ENCODE assay signal across 12 mouse cellular contexts in the genomic region with DNA sequence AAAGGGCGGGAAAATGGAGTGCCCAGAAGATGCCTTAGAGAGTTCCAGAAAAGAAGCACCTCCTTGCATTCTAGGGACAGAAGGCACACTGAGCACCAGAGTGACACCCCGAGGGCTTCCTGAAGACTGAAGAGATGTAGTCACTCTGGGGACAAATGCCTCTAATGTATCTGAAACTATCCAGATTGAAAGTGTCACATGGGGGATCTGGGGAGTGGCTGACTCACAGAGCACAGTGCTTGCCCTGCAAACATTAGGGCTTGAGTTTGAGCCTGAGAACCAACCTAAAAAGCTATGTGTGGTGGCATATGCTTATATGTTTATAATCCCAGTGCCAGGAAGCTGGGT. TPM values are rescaled to one million over a fixed set of nuclear protein-coding genes. Genes with fewer than 3 reads are reported as not detected.
DNase-seq lines count a peak whose midpoint lies in the region; ATAC-seq and TF ChIP-seq lines count a peak whose summit lies in the region.
"Had no signal": no experiment of that assay in that cellular context is flagged by ENCODE, and none has a peak within 500 bp of the region (broad histone marks: within the 10 kb centered on the region; RNA-seq: fewer than 3 reads in every experiment).

No protein-coding gene starts in this region.

- ATAC-seq in heart, embryonic 16.5 days (replicated peaks; ENCODE audit: extremely low read depth, insufficient read depth, low FRiP score), result no peak
- no peak for ATAC-seq in stomach, embryonic 15.5 days (ENCODE audit: insufficient read depth, low FRiP score, low read depth)
- no peak for ATAC-seq in stomach, postnatal 0 days (ENCODE audit: low FRiP score, low TSS enrichment)
- peak; percentile 36 for ATAC-seq in inflammation-experienced regulatory T-cells, adult 6 months
- ATAC-seq in hindbrain, embryonic 12.5 days (ENCODE audit: low FRiP score), result no peak
- ATAC-seq: forebrain, embryonic 13.5 days had no signal

- 69% methylated on average over 2 of the region's 2 CpGs for WGBS in heart, embryonic 16.5 days
- 61% methylated on average over 2 of the region's 2 CpGs for WGBS in stomach, embryonic 15.5 days
- 54% methylated on average over 2 of the region's 2 CpGs for WGBS in stomach, postnatal 0 days
- 81% methylated on average over 2 of the region's 2 CpGs for WGBS in hindbrain, embryonic 12.5 days

- TF ChIP-seq CTCF in stomach, postnatal 0 days (IDR thresholded peaks at IDR 0.05; ENCODE audit: low read depth), result no peak

- H3K9ac ChIP-seq in heart, embryonic 16.5 days (ENCODE audit: low read length), result no peak overlapping the region
- H3K9ac ChIP-seq in stomach, embryonic 15.5 days, result no peak overlapping the region
- no peak overlapping the region for H3K9ac ChIP-seq in stomach, postnatal 0 days (ENCODE audit: low read length)
- no peak overlapping the region for H3K9ac ChIP-seq in hindbrain, embryonic 12.5 days
- H3K9ac ChIP-seq: forebrain, embryonic 13.5 days; heart, embryonic 15.5 days; lung, embryonic 14.5 days had no signal

- no peak for TF ChIP-seq EP300 in stomach, postnatal 0 days (optimal IDR thresholded peaks at IDR 0.05)

- peak overlapping the region; percentile 37; the same call in 1 of the 2 replicates for H3K27ac ChIP-seq in heart, embryonic 16.5 days (ENCODE audit: low read length)
- H3K27ac ChIP-seq in stomach, embryonic 15.5 days, result 0 out of 2 replicates have a peak overlapping the region, but pooled peaks have one; percentile 11
- no peak overlapping the region for H3K27ac ChIP-seq in stomach, postnatal 0 days (replicated peaks)
- H3K27ac ChIP-seq in hindbrain, embryonic 12.5 days, result no peak overlapping the region
- H3K27ac ChIP-seq: forebrain, embryonic 13.5 days; heart, embryonic 15.5 days had no signal

- H3K4me1 ChIP-seq in heart, embryonic 16.5 days (ENCODE audit: control insufficient read depth, insufficient read depth, low read length), result peaks cover 6% of the 10 kb centered on the region
- 0 out of 2 replicates have a peak, but pooled peaks cover 3% of the 10 kb centered on the region for H3K4me1 ChIP-seq in stomach, embryonic 15.5 days
- no peaks in the 10 kb centered on the region; the same call in 1 of the 2 replicates for H3K4me1 ChIP-seq in stomach, postnatal 0 days (replicated peaks; ENCODE audit: control insufficient read depth, insufficient read depth)
- peaks cover 3% of the 10 kb centered on the region; the same call in 1 of the 2 replicates for H3K4me1 ChIP-seq in hindbrain, embryonic 12.5 days
- H3K4me1 ChIP-seq: forebrain, embryonic 13.5 days had no signal

- no peak overlapping the region for H3K4me2 ChIP-seq in heart, embryonic 16.5 days (ENCODE audit: low read depth, low read length)
- H3K4me2 ChIP-seq in stomach, embryonic 15.5 days, result no peak overlapping the region
- H3K4me2 ChIP-seq in stomach, postnatal 0 days (replicated peaks; ENCODE audit: low read depth), result no peak overlapping the region
- H3K4me2 ChIP-seq in hindbrain, embryonic 12.5 days (replicated peaks), result no peak overlapping the region
- H3K4me2 ChIP-seq: forebrain, embryonic 13.5 days; heart, embryonic 15.5 days; lung, embryonic 14.5 days had no signal

- DNase-seq in heart, adult 9 months (ENCODE audit: low spot score in 2 of 2), result no peak
- DNase-seq in stomach, postnatal 0 days (ENCODE audit: low spot score), result no peak
- peak; percentile 69 to 70 for DNase-seq in spleen, postnatal 36 days (ENCODE audit: low spot score in 2 of 2)
- no peak for DNase-seq in cerebellum, adult 9-11 months
- DNase-seq: cerebellum, adult 18-20 months had no signal

- no peaks in the 10 kb centered on the region for H3K9me3 ChIP-seq in heart, embryonic 16.5 days (replicated peaks; ENCODE audit: control insufficient read depth, low read length)
- H3K9me3 ChIP-seq in stomach, embryonic 15.5 days, result no peaks in the 10 kb centered on the region
- H3K9me3 ChIP-seq in stomach, postnatal 0 days (ENCODE audit: control insufficient read depth, low read length), result no peaks in the 10 kb centered on the region
- no peaks in the 10 kb centered on the region for H3K9me3 ChIP-seq in hindbrain, embryonic 12.5 days (replicated peaks)
- H3K9me3 ChIP-seq: forebrain, embryonic 13.5 days; heart, embryonic 15.5 days had no signal

- H3K36me3 ChIP-seq in heart, embryonic 16.5 days (ENCODE audit: control insufficient read depth, insufficient read depth), result no peaks in the 10 kb centered on the region
- H3K36me3 ChIP-seq in stomach, embryonic 15.5 days, result no peaks in the 10 kb centered on the region
- no peaks in the 10 kb centered on the region for H3K36me3 ChIP-seq in stomach, postnatal 0 days (ENCODE audit: control insufficient read depth, insufficient read depth, low read length)
- H3K36me3 ChIP-seq in hindbrain, embryonic 12.5 days, result no peaks in the 10 kb centered on the region
- H3K36me3 ChIP-seq: heart, embryonic 15.5 days had no signal

- no peak overlapping the region for H3K4me3 ChIP-seq in heart, embryonic 16.5 days (ENCODE audit: low read length)
- H3K4me3 ChIP-seq in stomach, embryonic 15.5 days (replicated peaks), result no peak overlapping the region
- H3K4me3 ChIP-seq in stomach, postnatal 0 days (ENCODE audit: low read depth, low read length), result no peak overlapping the region
- H3K4me3 ChIP-seq in hindbrain, embryonic 12.5 days, result no peak overlapping the region
- H3K4me3 ChIP-seq: forebrain, embryonic 13.5 days; heart, embryonic 15.5 days had no signal

- H3K27me3 ChIP-seq in heart, embryonic 16.5 days (ENCODE audit: control insufficient read depth, insufficient read depth, low read length), result no peaks in the 10 kb centered on the region
- H3K27me3 ChIP-seq in stomach, embryonic 15.5 days (replicated peaks), result no peaks in the 10 kb centered on the region
- H3K27me3 ChIP-seq in stomach, postnatal 0 days (ENCODE audit: control insufficient read depth, insufficient read depth, low read length), result no peaks in the 10 kb centered on the region
- H3K27me3 ChIP-seq in hindbrain, embryonic 12.5 days, result no peaks in the 10 kb centered on the region
- H3K27me3 ChIP-seq: forebrain, embryonic 13.5 days; heart, embryonic 15.5 days had no signal

RNA-seq across cellular contexts. Expression of gene Cxcr4, which starts 23.3 kb away (rescaled TPM):
- 4.1 and 4.6 TPM in 2 replicates for polyA plus RNA-seq in heart, embryonic 16.5 days (2015; fragmentation: Nextera tagmentation; extraction: Ambion mirVana)
- 5.8 and 6.1 TPM in 2 replicates for polyA plus RNA-seq in stomach, embryonic 15.5 days (2015; fragmentation: Nextera tagmentation; extraction: Ambion mirVana)
- 1.6 and 2.0 TPM in 2 replicates for polyA plus RNA-seq in stomach, postnatal 0 days (2015; fragmentation: Nextera tagmentation; extraction: Ambion mirVana)
- polyA plus RNA-seq in inflammation-experienced regulatory T-cells, adult 6 months (2017; shearing (Covaris generic)), result 10 to 100 TPM; 11.6 to 15.8 (median 15.7) TPM
- 17.8 and 18.2 TPM in 2 replicates for polyA plus RNA-seq in hindbrain, embryonic 12.5 days (2016; fragmentation: Nextera tagmentation; extraction: Ambion mirVana)

Comparison
In these comparisons a context has a peak if more than half of its experiments do, and no peak if none do; other contexts are left out.
1. H3K27ac ChIP-seq: peak in heart, embryonic 16.5 days (single experiment) and stomach, embryonic 15.5 days (single experiment); none in stomach, postnatal 0 days (single experiment) and hindbrain, embryonic 12.5 days (single experiment).
2. DNase-seq: peak in spleen, postnatal 36 days (2 of 2); none in heart, adult 9 months (0 of 2), stomach, postnatal 0 days (single experiment) and cerebellum, adult 9-11 months (single experiment).